Mouse (Mus musculus): ENCODE measurements at regions not wholly inside any gene's neighbourhood (a gene's known extent, or its start where the extent isn't known, plus 50 kb on each side); places are given as distances from the start of the nearest gene placed in this dataset.

GRCm38 (mm10) chr14:104410730-104411129 lies 57.1 kb downstream of the Pou4f1 start:
- Histone ChIP-seq H3K4me3 (ENCODE audit: insufficient read depth, low read depth, low read length) (no peak overlapping the region), H3K27me3 (replicated peaks; ENCODE audit: control insufficient read depth, insufficient read depth, low read length) (no peaks in the 10 kb centered on the region), H3K4me1 (ENCODE audit: control insufficient read depth, insufficient read depth, low read length) (no peaks in the 10 kb centered on the region), H3K36me3 (ENCODE audit: control insufficient read depth, insufficient read depth, low read length) (no peaks in the 10 kb centered on the region), H3K27ac (ENCODE audit: insufficient read depth, low read depth, low read length) (no peak overlapping the region)
- WGBS: 34% methylated on average over 2 of the region's 2 CpGs
- TF ChIP-seq CTCF (conservative IDR thresholded peaks at IDR 0.05; ENCODE audit: insufficient read depth, insufficient read length, low read depth, low read length): no peak
- no peak for TF ChIP-seq POLR2A (IDR thresholded peaks at IDR 0.05; ENCODE audit: low read depth, low read length)
- no peak for DNase-seq

DNA sequence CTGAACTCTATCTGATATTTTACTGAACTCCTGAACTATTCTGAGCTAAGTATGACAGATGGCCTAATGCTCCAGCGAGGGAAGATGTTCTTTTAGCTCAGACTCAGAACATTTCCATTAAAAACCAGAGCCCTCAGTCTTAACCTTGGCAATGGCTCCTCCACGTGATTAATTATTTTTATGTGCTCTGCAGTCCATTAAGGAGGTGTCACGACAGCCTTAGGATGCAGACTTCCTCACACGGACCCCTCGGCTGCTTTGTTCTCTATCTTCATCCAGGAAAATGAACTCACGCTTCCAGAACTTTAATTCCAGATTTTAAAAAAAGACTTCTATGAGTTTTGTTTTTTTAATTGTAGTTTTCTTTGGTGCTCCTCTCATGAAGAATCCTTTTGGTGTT lies 57.5 kb downstream of the Pou4f1 start:
- Histone ChIP-seq H3K27ac (ENCODE audit: insufficient read depth, low read depth, low read length) (no peak overlapping the region), H3K36me3 (ENCODE audit: control insufficient read depth, insufficient read depth, low read length) (no peaks in the 10 kb centered on the region), H3K4me1 (ENCODE audit: control insufficient read depth, insufficient read depth, low read length) (no peaks in the 10 kb centered on the region), H3K27me3 (replicated peaks; ENCODE audit: control insufficient read depth, insufficient read depth, low read length) (no peaks in the 10 kb centered on the region), H3K4me3 (ENCODE audit: insufficient read depth, low read depth, low read length) (no peak overlapping the region)
- 13% methylated on average over 6 of the region's 6 CpGs for WGBS
- no peak for DNase-seq
- TF ChIP-seq CTCF (conservative IDR thresholded peaks at IDR 0.05; ENCODE audit: insufficient read depth, insufficient read length, low read depth, low read length) (no peak), POLR2A (IDR thresholded peaks at IDR 0.05; ENCODE audit: low read depth, low read length) (no peak)

- Histone ChIP-seq H3K36me3 (ENCODE audit: control insufficient read depth, insufficient read depth, low read length) (no peaks in the 10 kb centered on the region), H3K4me3 (ENCODE audit: insufficient read depth, low read depth, low read length) (no peak overlapping the region), H3K4me1 (ENCODE audit: control insufficient read depth, insufficient read depth, low read length) (no peaks in the 10 kb centered on the region), H3K27ac (ENCODE audit: insufficient read depth, low read depth, low read length) (no peak overlapping the region), H3K27me3 (replicated peaks; ENCODE audit: control insufficient read depth, insufficient read depth, low read length) (no peaks in the 10 kb centered on the region)
- peak; percentile 22 for DNase-seq
- TF ChIP-seq POLR2A (IDR thresholded peaks at IDR 0.05; ENCODE audit: low read depth, low read length): no peak
- TF ChIP-seq CTCF (conservative IDR thresholded peaks at IDR 0.05; ENCODE audit: insufficient read depth, insufficient read length, low read depth, low read length): no peak
- WGBS: 54% methylated on average over 3 of the region's 3 CpGs
These were observed 61.7 kb downstream of the Pou4f1 start for GRCm38 (mm10) chr14:104406062-104406461.

DNA sequence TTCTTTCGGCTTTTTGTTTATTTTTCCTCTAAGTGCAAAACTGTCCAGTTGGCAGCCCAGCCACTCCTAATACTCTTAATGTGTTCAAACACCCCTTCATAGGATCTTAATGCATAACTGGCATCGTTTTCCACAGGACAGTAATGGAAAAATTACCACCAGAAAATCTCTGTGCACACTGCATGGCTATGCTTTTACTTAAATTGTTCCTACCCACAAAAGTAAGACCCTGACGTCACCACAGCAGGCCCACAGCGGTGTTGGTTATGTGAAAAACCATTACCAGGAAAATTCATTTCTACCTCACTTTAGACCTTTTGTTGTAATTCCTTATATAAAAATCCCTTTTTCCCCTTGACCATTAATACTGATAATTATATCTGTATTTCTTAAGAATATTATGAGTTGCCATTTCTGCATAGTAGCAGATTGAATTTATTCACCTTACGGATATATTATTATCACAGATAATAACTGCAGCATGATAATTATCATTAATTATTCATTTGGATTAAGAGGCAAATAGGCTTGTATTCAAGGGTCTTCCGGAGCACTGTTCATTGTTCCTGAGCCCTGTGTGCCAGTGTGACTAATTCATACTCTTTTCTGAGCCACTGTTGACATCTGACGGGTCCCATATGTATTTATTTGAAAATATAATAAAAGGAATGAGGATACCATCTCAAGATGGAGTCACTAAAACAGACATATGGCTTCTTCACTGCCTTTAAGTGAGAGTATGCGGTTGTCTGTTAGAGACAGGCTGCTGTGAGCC lies 78.3 kb downstream of the Pou4f1 start:
- no peak overlapping the region for H3K27ac ChIP-seq (ENCODE audit: insufficient read depth, low read depth, low read length)
- no peaks in the 10 kb centered on the region for H3K36me3 ChIP-seq (ENCODE audit: control insufficient read depth, insufficient read depth, low read length)
- H3K4me3 ChIP-seq (ENCODE audit: insufficient read depth, low read depth, low read length): no peak overlapping the region
- no peaks in the 10 kb centered on the region for H3K4me1 ChIP-seq (ENCODE audit: control insufficient read depth, insufficient read depth, low read length)
- TF ChIP-seq CTCF (conservative IDR thresholded peaks at IDR 0.05; ENCODE audit: insufficient read depth, insufficient read length, low read depth, low read length) (no peak), POLR2A (IDR thresholded peaks at IDR 0.05; ENCODE audit: low read depth, low read length) (no peak)
- no peak for DNase-seq
- H3K27me3 ChIP-seq (replicated peaks; ENCODE audit: control insufficient read depth, insufficient read depth, low read length): no peaks in the 10 kb centered on the region
- 83% methylated on average over 8 of the region's 8 CpGs for WGBS

DNA sequence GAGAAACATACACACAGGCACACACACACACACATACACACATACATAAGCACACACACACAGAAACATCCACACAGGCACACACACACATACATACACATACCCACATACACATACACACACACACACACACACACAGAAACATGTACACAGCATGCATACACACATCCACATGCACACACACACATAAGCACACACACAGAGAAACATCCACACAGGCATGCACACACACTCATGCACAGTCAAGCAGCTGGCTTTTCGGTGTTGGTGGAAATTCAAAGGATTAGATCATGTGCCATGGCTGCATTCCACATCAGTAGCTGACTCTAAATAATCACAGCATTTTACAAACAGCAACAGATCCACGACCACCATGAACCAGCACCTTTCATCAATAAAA lies 78.9 kb downstream of the Pou4f1 start:
- H3K4me1 ChIP-seq (ENCODE audit: control insufficient read depth, insufficient read depth, low read length): no peaks in the 10 kb centered on the region
- no peak for DNase-seq
- 73% methylated on average over 2 of the region's 2 CpGs for WGBS
- no peak overlapping the region for H3K27ac ChIP-seq (ENCODE audit: insufficient read depth, low read depth, low read length)
- no peak overlapping the region for H3K4me3 ChIP-seq (ENCODE audit: insufficient read depth, low read depth, low read length)
- H3K36me3 ChIP-seq (ENCODE audit: control insufficient read depth, insufficient read depth, low read length): no peaks in the 10 kb centered on the region
- no peaks in the 10 kb centered on the region for H3K27me3 ChIP-seq (replicated peaks; ENCODE audit: control insufficient read depth, insufficient read depth, low read length)
- no peak for TF ChIP-seq POLR2A (IDR thresholded peaks at IDR 0.05; ENCODE audit: low read depth, low read length)
- TF ChIP-seq CTCF (conservative IDR thresholded peaks at IDR 0.05; ENCODE audit: insufficient read depth, insufficient read length, low read depth, low read length): no peak

DNA sequence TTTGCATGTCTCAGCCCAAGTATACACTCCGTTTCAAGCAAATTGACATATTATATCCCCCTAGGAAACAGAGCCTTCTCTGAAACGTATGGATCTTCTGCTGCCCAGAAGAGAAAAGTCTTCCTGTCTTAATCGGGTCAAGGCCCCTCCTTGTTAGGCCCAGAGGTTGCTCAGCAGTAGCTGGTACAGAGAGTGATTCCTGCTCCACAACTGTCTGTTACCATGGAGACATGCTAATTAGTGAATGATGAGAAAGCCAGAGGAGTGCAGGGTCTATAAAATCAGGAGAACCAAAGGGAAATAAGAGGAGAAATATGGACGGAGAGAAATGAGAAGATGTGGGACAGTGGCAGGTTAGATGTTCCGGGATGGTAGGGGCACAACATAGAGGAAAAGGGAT lies 86.8 kb downstream of the Pou4f1 start:
- DNase-seq: no peak
- Histone ChIP-seq H3K4me1 (ENCODE audit: control insufficient read depth, insufficient read depth, low read length) (no peaks in the 10 kb centered on the region), H3K4me3 (ENCODE audit: insufficient read depth, low read depth, low read length) (no peak overlapping the region), H3K36me3 (ENCODE audit: control insufficient read depth, insufficient read depth, low read length) (no peaks in the 10 kb centered on the region), H3K27me3 (replicated peaks; ENCODE audit: control insufficient read depth, insufficient read depth, low read length) (no peaks in the 10 kb centered on the region), H3K27ac (ENCODE audit: insufficient read depth, low read depth, low read length) (no peak overlapping the region)
- TF ChIP-seq CTCF (conservative IDR thresholded peaks at IDR 0.05; ENCODE audit: insufficient read depth, insufficient read length, low read depth, low read length): no peak
- TF ChIP-seq POLR2A (IDR thresholded peaks at IDR 0.05; ENCODE audit: low read depth, low read length): no peak
- 58% methylated on average over 5 of the region's 5 CpGs for WGBS

DNA sequence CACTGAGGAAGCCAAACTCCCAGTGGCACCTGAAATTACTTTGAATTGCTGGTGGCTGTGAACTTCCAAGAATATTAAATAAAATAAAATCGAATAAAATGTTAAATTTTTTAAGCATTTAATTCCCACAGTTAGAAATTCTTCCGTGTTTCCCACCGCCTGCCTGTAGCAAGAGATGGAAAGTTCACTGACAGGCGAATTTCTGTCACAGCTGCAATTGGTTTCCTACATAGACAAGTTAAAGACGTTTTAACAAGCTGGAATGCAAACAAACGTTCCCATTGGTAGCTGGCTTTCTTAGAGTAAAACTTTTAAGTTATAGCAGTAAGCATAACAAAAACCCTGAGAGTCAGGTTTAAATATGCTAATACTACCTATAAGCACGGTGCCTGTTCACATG lies 95.0 kb downstream of the Pou4f1 start:
- Histone ChIP-seq H3K27me3 (replicated peaks; ENCODE audit: control insufficient read depth, insufficient read depth, low read length) (no peaks in the 10 kb centered on the region), H3K4me1 (ENCODE audit: control insufficient read depth, insufficient read depth, low read length) (no peaks in the 10 kb centered on the region), H3K27ac (ENCODE audit: insufficient read depth, low read depth, low read length) (no peak overlapping the region), H3K36me3 (ENCODE audit: control insufficient read depth, insufficient read depth, low read length) (no peaks in the 10 kb centered on the region), H3K4me3 (ENCODE audit: insufficient read depth, low read depth, low read length) (no peak overlapping the region)
- no peak for TF ChIP-seq CTCF (conservative IDR thresholded peaks at IDR 0.05; ENCODE audit: insufficient read depth, insufficient read length, low read depth, low read length)
- no peak for TF ChIP-seq POLR2A (IDR thresholded peaks at IDR 0.05; ENCODE audit: low read depth, low read length)
- 68% methylated on average over 7 of the region's 7 CpGs for WGBS
- no peak for DNase-seq

Measured in kidney, adult 2 months (tissue).